Mouse (Mus musculus) gastrocnemius, postnatal 4 days (tissue): Measurements from ENCODE around the gene Kxd1. TPM values are rescaled to one million over a fixed set of nuclear protein-coding genes. Genes with fewer than 3 reads are reported as not detected.
"Not testable (repeated sequence)": the region's sequence is repeated elsewhere in the genome, so short reads cannot be mapped to it uniquely, and the experiment has no call there.

ENCODE experiments used
- DNase-seq, 2 experiments: peaks; one replicate each; pipeline ENCODE4 v3.0.0; 2021 to 2022; ENCODE audit warnings: low spot score in 2 of 2, mixed read lengths in 2 of 2
- total RNA-seq, 2 experiments: library from RNA; stranded (reverse); gene quantifications; 2 replicates each; pipeline ENCODE4 v1.2.3; 2021

Kxd1 gene
- total RNA-seq, 2 experiments from 2014 or later: 57.6 to 60.7 TPM

GRCm38 (mm10) chr8:70519043-70519442 lies 8.7 kb downstream of the Kxd1 start:
- no peak for DNase-seq

DNA sequence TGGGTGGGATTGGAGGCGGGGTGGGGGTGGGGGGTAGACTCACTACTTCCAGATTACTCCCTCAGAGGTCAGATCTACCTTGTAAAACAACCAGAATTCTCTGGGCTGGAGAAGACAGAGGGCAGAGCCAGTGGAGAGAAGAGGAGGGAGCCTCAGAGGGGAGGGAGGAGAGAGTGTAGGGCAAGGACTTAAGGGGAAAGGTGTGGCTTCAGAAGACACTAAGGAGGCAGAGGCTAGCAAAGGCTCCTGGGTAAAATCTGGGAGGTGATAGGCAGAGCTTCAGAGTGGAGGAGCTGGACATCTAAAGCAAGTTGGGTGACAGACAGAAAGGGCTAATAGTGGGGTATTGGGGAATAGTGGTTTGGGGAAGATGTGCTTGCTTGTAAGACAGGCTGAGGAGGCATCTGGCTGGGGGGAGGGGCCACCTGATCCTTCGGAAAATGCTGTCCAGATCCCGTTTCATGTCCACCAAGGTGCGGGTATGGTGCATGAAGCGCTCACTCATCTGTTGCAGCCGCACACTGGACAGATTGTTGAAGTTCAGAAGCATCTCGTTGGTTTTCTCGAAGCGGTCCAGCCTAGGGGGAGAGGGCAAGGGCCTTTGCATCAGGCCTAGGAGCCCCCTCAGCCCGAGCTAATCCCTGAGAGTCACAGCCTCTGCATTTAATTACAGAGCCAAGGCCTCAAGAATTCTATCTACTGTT lies 9.7 kb downstream of the Kxd1 start:
- DNase-seq: no peak

GRCm38 (mm10) chr8:70513441-70513840 lies 14.3 kb downstream of the Kxd1 start:
- no peak for DNase-seq

DNA sequence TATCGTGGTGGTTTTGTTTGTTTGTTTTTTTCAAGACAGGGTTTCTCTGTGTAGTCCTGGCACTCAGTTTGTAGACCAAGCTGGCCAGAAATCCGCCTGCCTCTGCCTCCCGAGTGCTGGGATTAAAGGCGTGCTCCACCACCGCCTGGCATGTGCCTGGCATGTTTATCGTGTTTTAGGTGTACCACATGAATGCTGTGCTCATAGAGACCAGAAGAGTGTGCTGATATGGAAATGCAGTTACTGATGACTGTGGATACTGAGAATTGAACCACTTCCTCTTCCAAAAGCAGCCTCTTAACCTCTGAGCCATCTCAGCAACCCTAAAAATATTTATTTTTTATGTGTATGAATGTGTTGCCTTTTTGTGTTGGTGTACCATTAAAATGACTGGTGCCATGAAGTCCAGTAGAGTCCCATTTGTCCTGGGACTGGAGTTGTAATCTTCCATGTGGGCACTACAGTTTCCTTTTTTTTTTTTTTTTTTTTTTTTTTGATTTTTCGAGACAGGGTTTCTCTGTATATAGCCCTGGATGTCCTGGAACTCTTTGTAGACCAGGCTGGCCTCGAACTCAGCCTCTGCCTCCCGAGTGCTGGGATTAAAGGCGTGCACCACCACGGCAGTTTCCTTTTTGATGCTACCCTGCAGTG lies 15.4 kb downstream of the Kxd1 start:
- DNase-seq: no peak

- no peak for DNase-seq
Observed at GRCm38 (mm10) chr8:70511770-70512169, 16.0 kb downstream of the Kxd1 start.

DNA sequence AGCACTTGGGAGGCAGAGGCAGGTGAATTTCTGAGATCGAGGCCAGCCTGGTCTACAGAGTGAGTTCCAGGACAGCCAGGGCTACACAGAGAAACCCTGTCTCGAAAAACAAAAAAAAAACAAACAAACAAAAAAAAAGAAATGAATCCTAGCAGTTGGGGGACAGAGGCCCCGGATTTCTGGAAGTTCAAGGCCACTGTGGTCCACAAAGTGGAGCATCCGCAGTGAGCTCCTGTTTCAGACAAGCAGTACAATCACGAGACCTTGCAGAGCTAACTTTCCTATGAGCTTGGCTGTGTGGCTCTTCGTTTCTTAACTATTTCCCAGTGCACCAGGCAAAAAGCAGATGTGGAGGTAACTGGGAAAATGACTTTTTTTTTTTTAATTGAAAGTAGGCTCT lies 16.6 kb downstream of the Kxd1 start:
- not testable (repeated sequence) for DNase-seq

- DNase-seq: peak; percentile 95 to 97
Observed at GRCm38 (mm10) chr8:70510228-70510915, 17.4 kb downstream of the Kxd1 start, which contains the start of gene Uba52. Gene Uba52 (minus strand): TSS chr8:70510801.

- DNase-seq: no peak
Observed at GRCm38 (mm10) chr8:70509281-70509952, 18.3 kb downstream of the Kxd1 start.

DNA sequence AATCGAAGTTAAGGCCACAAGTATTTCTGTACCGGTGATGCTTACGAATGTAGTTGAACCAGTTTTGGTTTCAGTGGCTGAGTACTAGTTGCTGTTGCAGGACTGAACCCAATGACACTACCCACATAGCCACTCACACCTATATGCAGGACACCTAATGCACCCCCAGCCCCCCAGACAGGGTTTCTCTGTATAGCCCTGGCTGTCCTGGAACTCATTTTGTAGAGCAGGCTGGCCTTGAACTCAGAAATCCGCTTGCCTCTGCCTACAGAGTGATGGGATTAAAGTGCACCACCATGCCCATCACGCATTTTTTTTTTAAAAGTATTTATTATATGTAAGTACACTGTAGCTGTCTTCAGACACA lies 20.7 kb downstream of the Kxd1 start:
- no peak for DNase-seq

GRCm38 (mm10) chr8:70506328-70507026 lies 21.3 kb downstream of the Kxd1 start, which contains the start of gene Rex1bd:
Gene Rex1bd (minus strand): TSS chr8:70506752.
- peak; percentile 86 to 95 for DNase-seq

DNA sequence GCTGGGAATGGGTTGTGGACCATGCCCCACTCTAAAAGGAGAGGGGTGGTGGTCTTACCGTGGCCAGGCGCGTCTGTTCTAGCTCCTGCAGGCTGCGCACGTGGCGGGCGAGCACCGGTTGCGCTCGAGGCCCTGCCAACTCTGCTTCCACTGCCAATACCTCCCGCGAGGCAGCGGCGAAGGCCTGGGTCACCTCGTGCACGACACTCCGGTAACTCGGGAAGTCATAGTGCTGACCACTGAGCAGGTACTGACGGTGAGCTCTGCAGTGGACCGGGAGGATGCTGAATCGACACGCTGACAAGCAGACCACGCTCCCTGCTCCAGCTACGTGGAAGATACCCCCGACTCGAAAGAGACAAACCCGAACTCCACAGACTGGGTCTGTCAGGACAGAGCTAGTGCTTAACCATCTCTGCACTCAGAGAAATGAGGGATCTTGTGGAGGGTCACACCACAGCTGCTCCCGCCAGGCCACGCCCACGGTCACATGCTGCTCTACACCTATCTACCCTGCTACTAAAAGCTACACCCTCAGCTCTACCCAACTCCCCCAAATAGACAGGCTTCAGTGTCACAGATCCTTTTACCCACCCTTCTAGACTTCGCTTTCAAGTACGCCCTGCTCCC lies 21.9 kb downstream of the Kxd1 start:
- no peak for DNase-seq

GRCm38 (mm10) chr8:70504851-70505250 lies 22.9 kb downstream of the Kxd1 start:
- peak in 1 of 2 experiments; percentile 80 for DNase-seq

GRCm38 (mm10) chr8:70504291-70504716 lies 23.5 kb downstream of the Kxd1 start:
- DNase-seq: peak; percentile 74 to 82

DNA sequence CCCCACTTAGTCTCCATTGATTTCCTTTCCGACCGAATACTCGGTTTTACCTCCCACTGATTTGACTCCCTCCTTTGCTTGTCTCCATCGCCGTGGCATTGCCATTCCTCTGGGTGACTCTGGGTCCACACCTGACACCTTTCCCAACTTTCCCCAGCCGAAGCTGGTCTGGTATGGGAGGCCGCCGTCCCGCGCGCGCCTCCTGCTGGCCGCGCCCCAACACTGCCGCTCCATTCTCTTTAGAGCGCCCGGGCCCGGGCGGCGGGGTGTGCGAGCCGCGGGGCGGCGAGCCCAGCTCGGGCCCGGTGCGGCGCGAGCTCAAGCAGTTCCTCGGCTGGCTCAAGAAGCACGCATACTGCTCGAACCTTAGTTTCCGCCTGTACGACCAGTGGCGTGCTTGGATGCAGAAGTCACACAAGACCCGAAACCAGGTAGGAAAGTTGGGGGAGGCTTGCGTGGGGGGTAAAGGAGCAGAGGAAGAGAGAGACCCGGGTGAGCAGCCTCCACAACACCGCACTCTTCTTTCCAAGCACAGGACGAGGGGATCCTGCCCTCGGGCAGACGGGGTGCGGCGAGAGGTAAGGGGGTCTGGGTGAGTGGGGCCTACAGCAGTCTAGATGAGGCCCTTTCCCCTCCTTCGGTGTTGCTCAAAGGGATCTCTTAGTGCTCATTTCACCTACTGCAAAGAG lies 24.6 kb downstream of the Kxd1 start:
- DNase-seq: peak; percentile 73 to 77

DNA sequence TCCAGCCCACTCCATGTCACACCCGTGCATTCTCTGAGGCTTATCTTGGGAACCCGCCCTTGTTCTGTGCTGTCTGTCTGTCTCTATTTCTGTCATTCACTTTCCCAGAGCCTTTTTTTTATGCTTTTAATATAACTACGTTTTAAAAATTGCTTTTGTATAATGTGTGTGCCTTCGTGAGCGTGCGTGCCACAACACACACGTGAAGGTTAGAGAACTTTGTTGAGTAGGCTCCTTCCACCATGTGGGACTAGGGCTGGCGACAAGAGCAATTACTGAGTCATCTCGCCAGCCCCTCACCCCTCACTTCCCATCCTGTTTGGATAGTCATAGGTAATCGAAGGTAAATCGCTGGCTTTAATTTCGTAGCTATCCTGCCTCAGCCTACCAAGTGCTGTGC lies 25.2 kb downstream of the Kxd1 start:
- DNase-seq: no peak

GRCm38 (mm10) chr8:70501820-70502529 lies 25.8 kb downstream of the Kxd1 start:
- DNase-seq: peak in 1 of 2 experiments; percentile 81

DNA sequence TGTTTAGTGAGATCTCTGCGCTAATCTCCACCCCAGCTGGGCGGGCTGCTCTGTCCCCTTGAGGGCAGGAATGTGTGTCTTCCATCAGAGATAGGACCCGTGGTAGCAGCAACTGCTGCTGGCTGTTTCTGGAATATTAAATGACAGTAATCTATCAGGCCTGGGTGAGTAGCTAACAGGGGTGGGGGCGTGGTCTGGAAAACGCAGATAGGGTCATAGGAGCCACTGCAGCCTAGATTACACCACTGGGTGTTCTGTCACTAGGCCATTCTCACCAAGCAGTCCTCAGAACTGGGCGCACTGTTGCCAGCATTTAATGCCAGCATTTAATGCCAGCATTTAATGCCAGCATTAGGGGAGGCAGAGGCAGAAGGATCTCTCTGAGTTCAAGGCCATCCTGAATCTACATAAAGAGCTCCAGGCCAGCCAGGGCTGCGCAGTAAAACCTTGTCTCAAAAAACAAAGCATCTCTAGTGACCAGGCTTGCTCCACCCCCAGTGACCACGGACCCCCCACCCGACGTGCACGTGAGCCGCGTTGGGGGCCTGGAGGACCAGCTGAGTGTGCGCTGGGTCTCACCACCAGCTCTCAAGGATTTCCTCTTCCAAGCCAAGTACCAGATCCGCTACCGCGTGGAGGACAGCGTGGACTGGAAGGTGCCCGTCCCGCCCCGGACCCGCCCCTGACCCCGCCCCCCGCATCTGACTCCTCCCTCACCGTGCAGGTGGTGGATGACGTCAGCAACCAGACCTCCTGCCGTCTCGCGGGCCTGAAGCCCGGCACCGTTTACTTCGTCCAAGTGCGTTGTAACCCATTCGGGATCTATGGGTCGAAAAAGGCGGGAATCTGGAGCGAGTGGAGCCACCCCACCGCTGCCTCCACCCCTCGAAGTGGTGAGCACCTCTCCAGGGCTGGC lies 27.1 kb downstream of the Kxd1 start:
- DNase-seq: no peak

DNA sequence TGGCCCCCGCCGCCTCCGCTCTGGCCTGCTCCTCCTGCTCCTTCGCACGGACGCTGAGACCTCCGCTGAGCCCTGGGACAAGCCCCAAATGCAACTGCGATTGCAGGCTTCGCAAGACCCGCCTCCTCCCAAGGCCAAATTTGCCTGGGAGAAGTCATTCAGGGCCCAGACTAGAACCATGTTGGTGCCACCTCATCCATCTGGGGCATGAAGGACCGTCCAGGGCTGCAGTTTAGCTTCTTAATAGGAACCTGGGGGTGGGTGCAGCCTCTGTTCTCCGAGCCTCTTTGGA lies 32.0 kb downstream of the Kxd1 start:
- no peak for DNase-seq
